Mouse (Mus musculus) cerebellum, adult 9-10 months (tissue): ENCODE results near the gene Slf2.
A peak's percentile ranks its signal among the peaks of the same experiment; 100 is the strongest.

Source experiments
- DNase-seq: peaks from one replicate; pipeline ENCODE4 v3.0.0; 2022

Slf2 gene

GRCm38 (mm10) chr19:44908836-44909460, 22.0 kb upstream of the Slf2 start:
- DNase-seq = no peak

GRCm38 (mm10) chr19:44914481-44915249, 16.3 kb upstream of the Slf2 start:
- DNase-seq = no peak

- DNase-seq = no peak
These were observed 12.8 kb upstream of the Slf2 start for GRCm38 (mm10) chr19:44918171-44918570.

- no peak for DNase-seq
These were observed 9.3 kb upstream of the Slf2 start for GRCm38 (mm10) chr19:44921466-44922139.

GRCm38 (mm10) chr19:44922521-44922920, 8.4 kb upstream of the Slf2 start:
- DNase-seq = no peak

GRCm38 (mm10) chr19:44924699-44925098, 6.3 kb upstream of the Slf2 start:
- DNase-seq = no peak

GRCm38 (mm10) chr19:44926781-44927180, 4.2 kb upstream of the Slf2 start:
- DNase-seq = no peak

- no peak for DNase-seq
These were observed 3.7 kb upstream of the Slf2 start for GRCm38 (mm10) chr19:44927250-44927649.

- no peak for DNase-seq
These were observed 2.8 kb upstream of the Slf2 start for GRCm38 (mm10) chr19:44928185-44928584.

- DNase-seq = no peak
These were observed 1.7 kb upstream of the Slf2 start for GRCm38 (mm10) chr19:44929251-44929650.

GRCm38 (mm10) chr19:44929663-44930062, 1.3 kb upstream of the Slf2 start:
- DNase-seq = no peak

- DNase-seq = peak; percentile 42
These were observed 829 bp upstream of the Slf2 start for GRCm38 (mm10) chr19:44930122-44930521.

GRCm38 (mm10) chr19:44931454-44931759, 456 bp downstream of the Slf2 start:
- peak; percentile 88 for DNase-seq

GRCm38 (mm10) chr19:44932051-44932450, 1.1 kb downstream of the Slf2 start:
- DNase-seq = peak; percentile 32

GRCm38 (mm10) chr19:44933136-44933535, 2.2 kb downstream of the Slf2 start:
- no peak for DNase-seq

GRCm38 (mm10) chr19:44959633-44960032, 28.7 kb downstream of the Slf2 start:
- DNase-seq = no peak

- no peak for DNase-seq
These were observed 35.0 kb downstream of the Slf2 start for GRCm38 (mm10) chr19:44965978-44966377.

GRCm38 (mm10) chr19:44968329-44968728, 37.4 kb downstream of the Slf2 start:
- DNase-seq = no peak

GRCm38 (mm10) chr19:44976636-44977035, 45.7 kb downstream of the Slf2 start:
- no peak for DNase-seq

GRCm38 (mm10) chr19:44977148-44977547, 46.2 kb downstream of the Slf2 start:
- no peak for DNase-seq

- DNase-seq = no peak
These were observed 49.8 kb downstream of the Slf2 start for GRCm38 (mm10) chr19:44980787-44981186.

GRCm38 (mm10) chr19:44982477-44983115, 51.6 kb downstream of the Slf2 start:
- DNase-seq = no peak

GRCm38 (mm10) chr19:44983366-44983765, 52.4 kb downstream of the Slf2 start:
- no peak for DNase-seq

- no peak for DNase-seq
These were observed 53.5 kb downstream of the Slf2 start for GRCm38 (mm10) chr19:44984420-44984819.
